Mouse (Mus musculus): ENCODE data around the gene Sc5d. TPM values are rescaled to one million over a fixed set of nuclear protein-coding genes. Genes with fewer than 3 reads are reported as not detected.

The Sc5d gene
- polyA plus RNA-seq (2014; fragmentation: Nextera tagmentation; extraction: Ambion mirVana) = 73.3 and 80.9 TPM in 2 replicates

- peak within 1 kb of the TSS; percentile 84 for H3K27ac ChIP-seq (ENCODE audit: low read depth, low read length)
- no peaks in the 10 kb centered on the region for H3K4me1 ChIP-seq (replicated peaks; ENCODE audit: control insufficient read depth, insufficient read depth, low read length)
- H3K4me2 ChIP-seq (replicated peaks; ENCODE audit: low read depth, low read length) = peak within 1 kb of the TSS; percentile 61
- ATAC-seq (ENCODE audit: low FRiP score) (peak; percentile 99), DNase-seq (ENCODE audit: low spot score) (peak; percentile 93)
- H3K9me3 ChIP-seq (ENCODE audit: control insufficient read depth, low read length) = no peaks in the 10 kb centered on the region
- 0 out of 2 replicates have a peak, but pooled peaks cover 2% of the 10 kb centered on the region for H3K36me3 ChIP-seq (ENCODE audit: control insufficient read depth, insufficient read depth, low read length)
- WGBS = under 1% methylated on average over 48 of the region's 49 CpGs
- peak within 1 kb of the TSS; percentile 89 for H3K4me3 ChIP-seq (ENCODE audit: low read depth, low read length)
- H3K9ac ChIP-seq (ENCODE audit: low read depth, low read length) = peak within 1 kb of the TSS; percentile 86
- H3K27me3 ChIP-seq (ENCODE audit: control insufficient read depth, insufficient read depth, low read length) = no peaks in the 10 kb centered on the region
Measured at GRCm38 (mm10) chr9:42264145-42264544, at the start of gene Sc5d. Gene Sc5d, minus strand, starts transcription at chr9:42264256.

- no peak overlapping the region for H3K9ac ChIP-seq (ENCODE audit: low read depth, low read length)
- no peak overlapping the region for H3K27ac ChIP-seq (ENCODE audit: low read depth, low read length)
- ATAC-seq (ENCODE audit: low FRiP score) = no peak
- DNase-seq (ENCODE audit: low spot score) = no peak
- no peaks in the 10 kb centered on the region for H3K36me3 ChIP-seq (ENCODE audit: control insufficient read depth, insufficient read depth, low read length)
- no peak overlapping the region for H3K4me2 ChIP-seq (replicated peaks; ENCODE audit: low read depth, low read length)
- H3K27me3 ChIP-seq (ENCODE audit: control insufficient read depth, insufficient read depth, low read length) = no peaks in the 10 kb centered on the region
- H3K9me3 ChIP-seq (ENCODE audit: control insufficient read depth, low read length) = no peaks in the 10 kb centered on the region
- WGBS = 85% methylated on average over 3 of the region's 3 CpGs
- H3K4me1 ChIP-seq (replicated peaks; ENCODE audit: control insufficient read depth, insufficient read depth, low read length) = no peaks in the 10 kb centered on the region
- H3K4me3 ChIP-seq (ENCODE audit: low read depth, low read length) = no peak overlapping the region
Measured at GRCm38 (mm10) chr9:42311311-42311710, 47.3 kb upstream of the Sc5d start.

- Histone ChIP-seq H3K27ac (ENCODE audit: low read depth, low read length) (no peak overlapping the region), H3K4me3 (ENCODE audit: low read depth, low read length) (no peak overlapping the region), H3K27me3 (ENCODE audit: control insufficient read depth, insufficient read depth, low read length) (no peaks in the 10 kb centered on the region), H3K4me1 (replicated peaks; ENCODE audit: control insufficient read depth, insufficient read depth, low read length) (no peaks in the 10 kb centered on the region), H3K36me3 (ENCODE audit: control insufficient read depth, insufficient read depth, low read length) (no peaks in the 10 kb centered on the region), H3K4me2 (replicated peaks; ENCODE audit: low read depth, low read length) (no peak overlapping the region), H3K9me3 (ENCODE audit: control insufficient read depth, low read length) (no peaks in the 10 kb centered on the region), H3K9ac (ENCODE audit: low read depth, low read length) (no peak overlapping the region)
- DNase-seq (ENCODE audit: low spot score) = no peak
- ATAC-seq (ENCODE audit: low FRiP score) = no peak
- WGBS = 92% methylated on average over 4 of the region's 4 CpGs
Measured at GRCm38 (mm10) chr9:42303894-42304293, 39.8 kb upstream of the Sc5d start.

- no peaks in the 10 kb centered on the region for H3K4me1 ChIP-seq (replicated peaks; ENCODE audit: control insufficient read depth, insufficient read depth, low read length)
- no peaks in the 10 kb centered on the region for H3K36me3 ChIP-seq (ENCODE audit: control insufficient read depth, insufficient read depth, low read length)
- H3K4me2 ChIP-seq (replicated peaks; ENCODE audit: low read depth, low read length) = no peak overlapping the region
- 77% methylated on average over 6 of the region's 6 CpGs for WGBS
- H3K9me3 ChIP-seq (ENCODE audit: control insufficient read depth, low read length) = no peaks in the 10 kb centered on the region
- no peak overlapping the region for H3K4me3 ChIP-seq (ENCODE audit: low read depth, low read length)
- H3K27ac ChIP-seq (ENCODE audit: low read depth, low read length) = no peak overlapping the region
- no peaks in the 10 kb centered on the region for H3K27me3 ChIP-seq (ENCODE audit: control insufficient read depth, insufficient read depth, low read length)
- ATAC-seq (ENCODE audit: low FRiP score) = no peak
- no peak overlapping the region for H3K9ac ChIP-seq (ENCODE audit: low read depth, low read length)
- no peak for DNase-seq (ENCODE audit: low spot score)
Measured at GRCm38 (mm10) chr9:42301082-42301633, 37.1 kb upstream of the Sc5d start.

GRCm38 (mm10) chr9:42296297-42296922 is 32.4 kb upstream of the Sc5d start:
- H3K27ac ChIP-seq (ENCODE audit: low read depth, low read length) = no peak overlapping the region
- H3K4me2 ChIP-seq (replicated peaks; ENCODE audit: low read depth, low read length) = no peak overlapping the region
- WGBS = 93% methylated on average over 10 of the region's 10 CpGs
- no peak for ATAC-seq (ENCODE audit: low FRiP score)
- no peaks in the 10 kb centered on the region for H3K36me3 ChIP-seq (ENCODE audit: control insufficient read depth, insufficient read depth, low read length)
- no peaks in the 10 kb centered on the region for H3K9me3 ChIP-seq (ENCODE audit: control insufficient read depth, low read length)
- H3K27me3 ChIP-seq (ENCODE audit: control insufficient read depth, insufficient read depth, low read length) = no peaks in the 10 kb centered on the region
- no peak for DNase-seq (ENCODE audit: low spot score)
- no peaks in the 10 kb centered on the region for H3K4me1 ChIP-seq (replicated peaks; ENCODE audit: control insufficient read depth, insufficient read depth, low read length)
- no peak overlapping the region for H3K9ac ChIP-seq (ENCODE audit: low read depth, low read length)
- no peak overlapping the region for H3K4me3 ChIP-seq (ENCODE audit: low read depth, low read length)

- no peaks in the 10 kb centered on the region for H3K4me1 ChIP-seq (replicated peaks; ENCODE audit: control insufficient read depth, insufficient read depth, low read length)
- H3K4me2 ChIP-seq (replicated peaks; ENCODE audit: low read depth, low read length) = no peak overlapping the region
- no peak overlapping the region for H3K9ac ChIP-seq (ENCODE audit: low read depth, low read length)
- 74% methylated on average over 2 of the region's 2 CpGs for WGBS
- ATAC-seq (ENCODE audit: low FRiP score) (no peak), DNase-seq (ENCODE audit: low spot score) (no peak)
- H3K9me3 ChIP-seq (ENCODE audit: control insufficient read depth, low read length) = no peaks in the 10 kb centered on the region
- H3K36me3 ChIP-seq (ENCODE audit: control insufficient read depth, insufficient read depth, low read length) = no peaks in the 10 kb centered on the region
- no peaks in the 10 kb centered on the region for H3K27me3 ChIP-seq (ENCODE audit: control insufficient read depth, insufficient read depth, low read length)
- H3K27ac ChIP-seq (ENCODE audit: low read depth, low read length) = no peak overlapping the region
- no peak overlapping the region for H3K4me3 ChIP-seq (ENCODE audit: low read depth, low read length)
Measured at GRCm38 (mm10) chr9:42294131-42294530, 30.1 kb upstream of the Sc5d start.

GRCm38 (mm10) chr9:42293596-42293995 is 29.5 kb upstream of the Sc5d start:
- no peaks in the 10 kb centered on the region for H3K36me3 ChIP-seq (ENCODE audit: control insufficient read depth, insufficient read depth, low read length)
- no peak overlapping the region for H3K9ac ChIP-seq (ENCODE audit: low read depth, low read length)
- H3K4me3 ChIP-seq (ENCODE audit: low read depth, low read length) = no peak overlapping the region
- 86% methylated on average over 3 of the region's 3 CpGs for WGBS
- H3K27ac ChIP-seq (ENCODE audit: low read depth, low read length) = no peak overlapping the region
- H3K4me1 ChIP-seq (replicated peaks; ENCODE audit: control insufficient read depth, insufficient read depth, low read length) = no peaks in the 10 kb centered on the region
- no peak overlapping the region for H3K4me2 ChIP-seq (replicated peaks; ENCODE audit: low read depth, low read length)
- no peaks in the 10 kb centered on the region for H3K27me3 ChIP-seq (ENCODE audit: control insufficient read depth, insufficient read depth, low read length)
- ATAC-seq (ENCODE audit: low FRiP score) (no peak), DNase-seq (ENCODE audit: low spot score) (no peak)
- no peaks in the 10 kb centered on the region for H3K9me3 ChIP-seq (ENCODE audit: control insufficient read depth, low read length)

- ATAC-seq (ENCODE audit: low FRiP score) (no peak), DNase-seq (ENCODE audit: low spot score) (peak; percentile 12)
- 46% methylated on average over 7 of the region's 7 CpGs for WGBS
- no peak overlapping the region for H3K9ac ChIP-seq (ENCODE audit: low read depth, low read length)
- no peak overlapping the region for H3K27ac ChIP-seq (ENCODE audit: low read depth, low read length)
- H3K9me3 ChIP-seq (ENCODE audit: control insufficient read depth, low read length) = no peaks in the 10 kb centered on the region
- no peak overlapping the region for H3K4me3 ChIP-seq (ENCODE audit: low read depth, low read length)
- H3K4me1 ChIP-seq (replicated peaks; ENCODE audit: control insufficient read depth, insufficient read depth, low read length) = no peaks in the 10 kb centered on the region
- H3K4me2 ChIP-seq (replicated peaks; ENCODE audit: low read depth, low read length) = no peak overlapping the region
- no peaks in the 10 kb centered on the region for H3K27me3 ChIP-seq (ENCODE audit: control insufficient read depth, insufficient read depth, low read length)
- H3K36me3 ChIP-seq (ENCODE audit: control insufficient read depth, insufficient read depth, low read length) = no peaks in the 10 kb centered on the region
Measured at GRCm38 (mm10) chr9:42293051-42293450, 29.0 kb upstream of the Sc5d start.

- DNase-seq (ENCODE audit: low spot score) (no peak), ATAC-seq (ENCODE audit: low FRiP score) (no peak)
- H3K9me3 ChIP-seq (ENCODE audit: control insufficient read depth, low read length) = no peaks in the 10 kb centered on the region
- WGBS = 76% methylated on average over 4 of the region's 4 CpGs
- no peaks in the 10 kb centered on the region for H3K4me1 ChIP-seq (replicated peaks; ENCODE audit: control insufficient read depth, insufficient read depth, low read length)
- no peaks in the 10 kb centered on the region for H3K27me3 ChIP-seq (ENCODE audit: control insufficient read depth, insufficient read depth, low read length)
- no peak overlapping the region for H3K9ac ChIP-seq (ENCODE audit: low read depth, low read length)
- no peak overlapping the region for H3K27ac ChIP-seq (ENCODE audit: low read depth, low read length)
- no peak overlapping the region for H3K4me2 ChIP-seq (replicated peaks; ENCODE audit: low read depth, low read length)
- H3K36me3 ChIP-seq (ENCODE audit: control insufficient read depth, insufficient read depth, low read length) = no peaks in the 10 kb centered on the region
- H3K4me3 ChIP-seq (ENCODE audit: low read depth, low read length) = no peak overlapping the region
Measured at GRCm38 (mm10) chr9:42279676-42280075, 15.6 kb upstream of the Sc5d start.

All from hindbrain, embryonic 11.5 days (tissue).